Mouse (Mus musculus): ENCODE measurements at regions not wholly inside any gene's neighbourhood (a gene's known extent, or its start where the extent isn't known, plus 50 kb on each side); places are given as distances from the start of the nearest gene placed in this dataset.

DNA sequence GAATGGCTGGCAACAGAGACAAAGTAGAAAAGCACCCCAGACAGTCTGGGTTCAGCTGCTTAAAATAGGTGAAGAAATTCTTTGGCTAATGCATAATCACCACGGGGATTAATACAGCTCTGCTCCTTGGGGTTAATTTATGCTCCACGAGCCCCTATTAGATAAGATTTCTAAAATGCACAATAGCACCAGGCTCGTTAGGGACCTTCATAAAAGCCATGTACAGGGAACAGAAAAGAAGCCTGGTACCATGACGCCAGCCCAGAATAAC, 2035.3 kb upstream of the Lrrc6 start:
- TF ChIP-seq CTCF (IDR thresholded peaks at IDR 0.05; ENCODE audit: insufficient read depth, low read length) (no peak), POLR2A (IDR thresholded peaks at IDR 0.05; ENCODE audit: borderline replicate concordance, extremely low read depth, low read depth, low read length) (no peak)

All from lung, adult 2 months (tissue).